ENCODE assay signal across 8 mouse cellular contexts in genomic region chr7:16272681-16273080, GRCm38 (mm10). TPM values are rescaled to one million over a fixed set of nuclear protein-coding genes. Genes with fewer than 3 reads are reported as not detected.
DNase-seq lines count a peak whose midpoint lies in the region; ATAC-seq and TF ChIP-seq lines count a peak whose summit lies in the region.

No protein-coding gene starts in this region.

- H3K4me2 ChIP-seq in hindbrain, embryonic 16.5 days (ENCODE audit: low read length), result peak overlapping the region; percentile 64

- TF ChIP-seq CTCF in left cerebral cortex, adult 2 months (IDR thresholded peaks at IDR 0.05), result peak; percentile 26

- intact Hi-C loops in left cerebral cortex, adult 2 months (cut with DNase I), result no loop called here

- H3K4me3 ChIP-seq in hindbrain, embryonic 16.5 days (ENCODE audit: low read length), result peak overlapping the region; percentile 83
- peak overlapping the region; percentile 86 for H3K4me3 ChIP-seq in left cerebral cortex, adult 2 months

- no peaks in the 10 kb centered on the region for H3K27me3 ChIP-seq in hindbrain, embryonic 16.5 days (replicated peaks; ENCODE audit: control insufficient read depth, insufficient read depth, low read length)

- H3K36me3 ChIP-seq in hindbrain, embryonic 16.5 days (ENCODE audit: control insufficient read depth, insufficient read depth, low read length), result peaks cover 8% of the 10 kb centered on the region; the same call in 1 of the 2 replicates

- under 1% methylated on average over 32 of the region's 46 CpGs for WGBS in hindbrain, embryonic 16.5 days

- peak overlapping the region; percentile 94 for H3K9ac ChIP-seq in hindbrain, embryonic 16.5 days (ENCODE audit: low read depth, low read length)

- H3K9me3 ChIP-seq in hindbrain, embryonic 16.5 days (ENCODE audit: control insufficient read depth, low read length), result no peaks in the 10 kb centered on the region

- DNase-seq in T-cell, adult 2 months (ENCODE audit: low spot score), result peak; percentile 67
- peak; percentile 83 for DNase-seq in cerebellum, postnatal 10 days
- DNase-seq in frontal cortex, postnatal 25 days (ENCODE audit: low spot score in 2 of 2), result peak; percentile 31 to 48
- peak; percentile 67 to 80 for DNase-seq in left cerebral cortex, adult 2 months (ENCODE audit: extremely low spot score in 1 of 2, low spot score in 2 of 2)
- peak; percentile 75 for DNase-seq in lung, postnatal 36 days
- DNase-seq in retina, postnatal 7 days (ENCODE audit: low read depth, low spot score), result peak; percentile 52
- peak; percentile 51 for DNase-seq in urinary bladder, adult 2 months (ENCODE audit: low spot score)

- ATAC-seq in hindbrain, embryonic 16.5 days, result peak; percentile 60

- peak overlapping the region; percentile 96 for H3K27ac ChIP-seq in hindbrain, embryonic 16.5 days (ENCODE audit: low read depth, low read length)
- H3K27ac ChIP-seq in left cerebral cortex, adult 2 months, result peak overlapping the region; percentile 89

- peaks cover 31% of the 10 kb centered on the region for H3K4me1 ChIP-seq in hindbrain, embryonic 16.5 days (ENCODE audit: control insufficient read depth, insufficient read depth, low read depth, low read length)

RNA-seq across cellular contexts. Expression of gene Inafm1, which starts 0.7 kb away (rescaled TPM):
- polyA plus RNA-seq in hindbrain, embryonic 16.5 days (2015; fragmentation: Nextera tagmentation; extraction: Ambion mirVana), result 55.5 and 62.4 TPM in 2 replicates
- 10 to 100 TPM; 36.7 to 41.3 TPM for total RNA-seq in left cerebral cortex, adult 2 months (2021)
- polyA plus RNA-seq in urinary bladder, adult 2 months (2012; rRNA removed), result 26.5 and 36.7 TPM in 2 replicates

RNA-seq across cellular contexts. Expression of gene C5ar1, which starts 13.3 kb away (rescaled TPM):
- 2.1 and 2.4 TPM in 2 replicates for polyA plus RNA-seq in hindbrain, embryonic 16.5 days (2015; fragmentation: Nextera tagmentation; extraction: Ambion mirVana)
- total RNA-seq in left cerebral cortex, adult 2 months (2021), result 1 to 10 TPM; 1.3 to 1.7 TPM
- polyA plus RNA-seq in urinary bladder, adult 2 months (2012; rRNA removed), result 11.8 and 16.8 TPM in 2 replicates

RNA-seq across cellular contexts. Expression of gene Ccdc9, which starts 13.9 kb away (rescaled TPM):
- polyA plus RNA-seq in hindbrain, embryonic 16.5 days (2015; fragmentation: Nextera tagmentation; extraction: Ambion mirVana), result 26.1 TPM in 2 replicates
- 10 to 100 TPM; 94.3 to 95.1 TPM for total RNA-seq in left cerebral cortex, adult 2 months (2021)
- 61.4 and 104 TPM in 2 replicates for polyA plus RNA-seq in urinary bladder, adult 2 months (2012; rRNA removed)

RNA-seq across cellular contexts. Expression of gene C5ar2, which starts 28.7 kb away (rescaled TPM):
- polyA plus RNA-seq in hindbrain, embryonic 16.5 days (2015; fragmentation: Nextera tagmentation; extraction: Ambion mirVana), result 0.07 and 0.13 TPM in 2 replicates
- under 1 TPM; 0.42 to 0.54 TPM for total RNA-seq in left cerebral cortex, adult 2 months (2021)
- 1.6 and 1.7 TPM in 2 replicates for polyA plus RNA-seq in urinary bladder, adult 2 months (2012; rRNA removed)

RNA-seq across cellular contexts. Expression of gene Bbc3, which starts 35.5 kb away (rescaled TPM):
- 31.3 and 32.7 TPM in 2 replicates for polyA plus RNA-seq in hindbrain, embryonic 16.5 days (2015; fragmentation: Nextera tagmentation; extraction: Ambion mirVana)
- 1 to 10 TPM; 9.1 to 9.7 TPM for total RNA-seq in left cerebral cortex, adult 2 months (2021)
- polyA plus RNA-seq in urinary bladder, adult 2 months (2012; rRNA removed), result 5.0 and 5.2 TPM in 2 replicates

Comparison
In these comparisons a context has a peak if more than half of its experiments do, and no peak if none do; other contexts are left out.
1. Peak in every context shown above with its lines: DNase-seq, ATAC-seq, H3K4me3 ChIP-seq and H3K27ac ChIP-seq.